Mouse (Mus musculus) adrenal gland (tissue): ENCODE results near the gene Arl13b.

ENCODE experiments used
- microRNA-seq, 2 experiments: library from miRNA; unstranded; fragments of <30 nt; microRNA quantifications; one replicate each; pipeline ENCODE4; 2019

Gene Arl13b

Small RNA genes lying within 50 kb of the gene (microRNA-seq; reads per million reads assigned to microRNA genes)
- gene Gm25986: 0 reads per million in 2 experiments
